Mouse (Mus musculus): ENCODE results near the gene Tfap2a. TPM values are rescaled to one million over a fixed set of nuclear protein-coding genes. Genes with fewer than 3 reads are reported as not detected.

Tfap2a gene
- total and polyA plus RNA-seq, 2 experiments from 2014 or later: 0.69 TPM; not detected in 1

DNA sequence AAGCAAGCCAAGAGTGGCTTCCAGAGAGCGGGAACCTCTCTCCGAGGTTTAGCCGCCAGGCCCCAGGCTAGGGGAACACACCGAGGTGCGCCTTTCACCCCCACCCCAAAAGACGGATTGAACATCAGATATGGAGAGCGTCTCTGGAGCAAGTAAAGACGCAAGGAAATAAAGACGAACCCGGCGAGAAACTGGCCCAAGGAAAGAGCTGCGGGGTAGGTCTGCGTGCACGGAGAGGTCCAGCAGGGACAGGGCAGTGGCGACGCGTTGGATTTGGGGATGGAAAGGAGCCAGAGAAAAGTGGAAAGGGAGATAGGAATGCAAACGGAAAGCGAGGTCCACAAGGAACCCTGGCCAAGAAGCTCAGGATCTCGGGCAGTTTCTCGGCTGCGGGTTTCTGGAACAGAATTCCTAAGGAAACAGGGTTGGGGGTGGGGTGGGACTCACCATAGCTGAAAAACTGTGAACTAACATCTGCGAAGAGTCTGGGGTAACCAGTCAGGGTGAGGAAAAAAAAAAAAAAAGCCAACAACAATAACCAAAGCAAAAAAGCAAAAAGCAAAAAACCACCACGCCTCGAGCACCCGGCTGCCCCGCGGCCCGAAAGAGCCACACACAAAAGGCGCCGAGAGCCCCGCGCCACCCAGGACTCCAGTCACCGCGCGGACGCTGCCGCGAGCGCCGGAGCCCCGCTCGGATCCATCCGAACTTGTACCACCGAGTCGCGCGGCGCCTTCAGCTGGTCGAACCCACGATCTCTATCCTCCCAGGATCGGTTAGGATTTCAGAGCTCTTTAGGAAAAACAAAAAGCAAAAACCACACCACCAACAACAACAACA is 8.4 kb downstream of the Tfap2a start:
- ATAC-seq (ENCODE audit: insufficient read depth, low read depth) (no peak), DNase-seq (ENCODE audit: low spot score) (no peak)
- H3K27me3 ChIP-seq (ENCODE audit: control insufficient read depth, insufficient read depth, low read length): peaks cover 97% of the 10 kb centered on the region
- no peak overlapping the region for H3K9ac ChIP-seq (replicated peaks; ENCODE audit: low read depth, low read length)
- no peak overlapping the region for H3K27ac ChIP-seq (ENCODE audit: low read depth)
- peak overlapping the region; percentile 70 for H3K4me3 ChIP-seq (ENCODE audit: low read depth, low read length)
- no peaks in the 10 kb centered on the region for H3K36me3 ChIP-seq (replicated peaks; ENCODE audit: control insufficient read depth, insufficient read depth, low read length)
- H3K4me1 ChIP-seq (ENCODE audit: control insufficient read depth, insufficient read depth): no peaks in the 10 kb centered on the region
- 2% methylated on average over 52 of the region's 52 CpGs for WGBS
- TF ChIP-seq EP300 (IDR thresholded peaks at IDR 0.05; ENCODE audit: low read depth) (no peak), CTCF (IDR thresholded peaks at IDR 0.05; ENCODE audit: low read depth) (no peak)
- no peaks in the 10 kb centered on the region for H3K9me3 ChIP-seq (replicated peaks; ENCODE audit: control insufficient read depth, low read length)
- peak overlapping the region; percentile 88 for H3K4me2 ChIP-seq (ENCODE audit: low read depth, low read length)

DNA sequence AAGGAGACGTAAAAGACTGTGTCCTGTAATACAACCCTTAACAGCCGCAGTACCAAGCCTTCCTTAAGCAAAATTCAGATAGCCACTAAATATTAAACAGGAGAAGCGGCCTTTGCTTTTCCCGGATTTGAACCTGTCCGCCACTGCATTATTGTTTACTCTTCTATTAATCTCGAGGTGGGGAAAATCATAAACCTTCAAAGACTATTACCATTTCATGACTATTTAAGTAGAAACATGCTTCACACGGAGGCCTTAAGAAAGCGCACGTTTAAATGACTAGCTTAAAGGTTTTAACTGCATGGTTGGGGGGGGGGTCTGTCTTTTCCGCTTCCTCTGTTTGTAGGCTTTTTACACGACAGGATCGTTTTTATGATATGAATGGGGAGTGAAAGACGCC is 9.1 kb downstream of the Tfap2a start:
- H3K36me3 ChIP-seq (replicated peaks; ENCODE audit: control insufficient read depth, insufficient read depth, low read length): no peaks in the 10 kb centered on the region
- H3K9me3 ChIP-seq (replicated peaks; ENCODE audit: control insufficient read depth, low read length): no peaks in the 10 kb centered on the region
- H3K27ac ChIP-seq (ENCODE audit: low read depth): no peak overlapping the region
- ATAC-seq (ENCODE audit: insufficient read depth, low read depth) (no peak), DNase-seq (ENCODE audit: low spot score) (no peak)
- 5% methylated on average over 13 of the region's 13 CpGs for WGBS
- peaks cover 97% of the 10 kb centered on the region for H3K27me3 ChIP-seq (ENCODE audit: control insufficient read depth, insufficient read depth, low read length)
- H3K4me1 ChIP-seq (ENCODE audit: control insufficient read depth, insufficient read depth): no peaks in the 10 kb centered on the region
- TF ChIP-seq EP300 (IDR thresholded peaks at IDR 0.05; ENCODE audit: low read depth): no peak
- TF ChIP-seq CTCF (IDR thresholded peaks at IDR 0.05; ENCODE audit: low read depth): no peak
- H3K9ac ChIP-seq (replicated peaks; ENCODE audit: low read depth, low read length): no peak overlapping the region
- 0 out of 2 replicates have a peak overlapping the region, but pooled peaks have one; percentile 70 for H3K4me3 ChIP-seq (ENCODE audit: low read depth, low read length)
- no peak overlapping the region for H3K4me2 ChIP-seq (ENCODE audit: low read depth, low read length)

DNA sequence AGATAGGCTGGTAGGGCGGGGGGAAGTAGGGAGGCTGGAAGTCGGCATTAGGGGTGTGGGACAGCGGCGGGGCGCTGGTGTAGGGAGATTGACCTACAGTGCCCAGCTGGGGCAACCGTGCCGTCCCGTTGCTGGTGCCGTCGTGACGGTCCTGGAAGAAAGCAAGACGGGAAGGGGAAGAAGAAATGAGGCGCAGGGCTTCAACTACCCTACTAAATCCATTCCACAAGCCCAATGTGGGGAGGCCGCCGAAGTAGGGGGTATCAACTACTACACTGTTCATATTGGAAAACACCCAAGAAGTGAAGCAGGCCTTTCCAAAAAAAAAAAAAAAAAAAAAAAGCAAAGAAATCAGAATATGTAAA is 9.6 kb downstream of the Tfap2a start:
- no peak for TF ChIP-seq EP300 (IDR thresholded peaks at IDR 0.05; ENCODE audit: low read depth)
- DNase-seq (ENCODE audit: low spot score) (no peak), ATAC-seq (ENCODE audit: insufficient read depth, low read depth) (no peak)
- H3K9ac ChIP-seq (replicated peaks; ENCODE audit: low read depth, low read length): no peak overlapping the region
- H3K27ac ChIP-seq (ENCODE audit: low read depth): no peak overlapping the region
- peaks cover 97% of the 10 kb centered on the region for H3K27me3 ChIP-seq (ENCODE audit: control insufficient read depth, insufficient read depth, low read length)
- no peaks in the 10 kb centered on the region for H3K9me3 ChIP-seq (replicated peaks; ENCODE audit: control insufficient read depth, low read length)
- no peaks in the 10 kb centered on the region for H3K4me1 ChIP-seq (ENCODE audit: control insufficient read depth, insufficient read depth)
- WGBS: 3% methylated on average over 15 of the region's 15 CpGs
- H3K4me2 ChIP-seq (ENCODE audit: low read depth, low read length): no peak overlapping the region
- H3K36me3 ChIP-seq (replicated peaks; ENCODE audit: control insufficient read depth, insufficient read depth, low read length): no peaks in the 10 kb centered on the region
- H3K4me3 ChIP-seq (ENCODE audit: low read depth, low read length): no peak overlapping the region

DNA sequence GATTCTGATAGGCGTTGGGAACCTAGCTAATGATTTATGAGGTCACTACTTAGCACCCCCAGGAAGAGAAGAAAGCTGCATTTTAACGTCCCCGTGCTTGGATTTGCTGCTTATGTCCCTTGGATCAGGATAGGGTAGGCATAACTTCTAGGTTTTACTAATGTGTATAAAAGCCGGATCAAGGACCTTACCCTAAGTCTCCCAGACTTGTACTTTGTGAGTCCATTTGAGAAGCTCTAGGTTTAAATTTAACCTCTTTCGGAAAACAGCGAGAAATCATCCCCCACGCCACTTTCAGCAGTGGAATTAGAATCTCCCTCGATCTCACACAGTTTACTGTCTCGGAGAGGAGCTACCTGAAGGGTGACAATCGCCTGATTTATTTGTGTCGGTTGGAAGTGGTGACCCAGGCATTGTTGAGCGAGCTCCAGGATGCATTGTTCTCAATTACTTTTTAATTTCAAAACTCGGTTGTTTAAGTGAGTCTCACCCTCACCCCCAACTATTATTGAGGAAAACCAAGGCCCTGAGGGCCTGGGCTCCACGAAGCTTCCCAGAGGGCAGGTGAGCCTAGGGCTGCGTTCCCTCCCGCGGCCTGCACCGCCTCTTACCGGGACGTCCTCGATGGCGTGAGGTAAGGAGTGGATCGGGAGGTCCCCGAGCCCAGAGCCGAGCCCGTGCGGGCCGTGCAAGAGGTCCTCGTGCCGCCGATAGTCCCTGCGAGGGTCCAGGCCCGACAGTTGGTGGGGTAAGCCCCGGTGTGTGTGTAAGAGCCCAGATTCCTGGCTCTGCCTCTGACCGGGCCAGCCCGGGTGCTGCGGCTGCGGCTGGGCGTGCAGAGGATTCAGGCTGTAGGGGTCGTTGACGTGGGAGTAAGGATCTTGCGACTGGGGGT is 10.2 kb downstream of the Tfap2a start:
- DNase-seq (ENCODE audit: low spot score) (no peak), ATAC-seq (ENCODE audit: insufficient read depth, low read depth) (no peak)
- H3K36me3 ChIP-seq (replicated peaks; ENCODE audit: control insufficient read depth, insufficient read depth, low read length): no peaks in the 10 kb centered on the region
- no peak overlapping the region for H3K4me3 ChIP-seq (ENCODE audit: low read depth, low read length)
- no peak overlapping the region for H3K4me2 ChIP-seq (ENCODE audit: low read depth, low read length)
- peaks cover 4% of the 10 kb centered on the region; the same call in 1 of the 2 replicates for H3K4me1 ChIP-seq (ENCODE audit: control insufficient read depth, insufficient read depth)
- 2% methylated on average over 42 of the region's 42 CpGs for WGBS
- H3K27ac ChIP-seq (ENCODE audit: low read depth): no peak overlapping the region
- H3K9me3 ChIP-seq (replicated peaks; ENCODE audit: control insufficient read depth, low read length): no peaks in the 10 kb centered on the region
- TF ChIP-seq EP300 (IDR thresholded peaks at IDR 0.05; ENCODE audit: low read depth): no peak
- TF ChIP-seq CTCF (IDR thresholded peaks at IDR 0.05; ENCODE audit: low read depth): no peak
- peaks cover 96% of the 10 kb centered on the region for H3K27me3 ChIP-seq (ENCODE audit: control insufficient read depth, insufficient read depth, low read length)
- H3K9ac ChIP-seq (replicated peaks; ENCODE audit: low read depth, low read length): no peak overlapping the region

DNA sequence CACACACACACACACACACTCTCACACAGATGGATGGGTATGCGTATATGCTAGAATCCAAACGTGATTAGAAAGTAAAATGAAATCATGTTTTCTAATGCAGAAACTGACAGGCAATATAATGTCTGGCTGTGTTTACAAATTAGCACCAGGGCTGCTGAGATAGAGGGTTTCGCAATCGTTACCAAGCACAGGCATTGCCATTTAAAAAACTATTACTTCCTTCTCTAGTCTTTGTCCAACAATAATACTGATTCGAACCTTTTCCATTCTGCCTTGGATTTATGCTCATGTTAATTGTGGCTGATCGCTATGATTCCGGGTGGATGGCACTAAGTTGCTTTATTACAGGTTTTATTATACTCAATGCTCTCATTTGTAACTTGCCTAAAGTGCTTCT is 12.3 kb downstream of the Tfap2a start:
- TF ChIP-seq EP300 (IDR thresholded peaks at IDR 0.05; ENCODE audit: low read depth): no peak
- no peak for TF ChIP-seq CTCF (IDR thresholded peaks at IDR 0.05; ENCODE audit: low read depth)
- no peaks in the 10 kb centered on the region for H3K36me3 ChIP-seq (replicated peaks; ENCODE audit: control insufficient read depth, insufficient read depth, low read length)
- H3K9me3 ChIP-seq (replicated peaks; ENCODE audit: control insufficient read depth, low read length): no peaks in the 10 kb centered on the region
- 9% methylated on average over 7 of the region's 7 CpGs for WGBS
- no peak overlapping the region for H3K9ac ChIP-seq (replicated peaks; ENCODE audit: low read depth, low read length)
- no peak for DNase-seq (ENCODE audit: low spot score)
- no peak for ATAC-seq (ENCODE audit: insufficient read depth, low read depth)
- no peak overlapping the region for H3K4me3 ChIP-seq (ENCODE audit: low read depth, low read length)
- H3K4me2 ChIP-seq (ENCODE audit: low read depth, low read length): no peak overlapping the region
- peaks cover 84% of the 10 kb centered on the region for H3K27me3 ChIP-seq (ENCODE audit: control insufficient read depth, insufficient read depth, low read length)
- no peak overlapping the region for H3K27ac ChIP-seq (ENCODE audit: low read depth)
- H3K4me1 ChIP-seq (ENCODE audit: control insufficient read depth, insufficient read depth): peaks cover 4% of the 10 kb centered on the region; the same call in 1 of the 2 replicates

Data from heart, postnatal 0 days (tissue).